Mouse (Mus musculus) liver, postnatal 0 days (tissue): ENCODE data around the gene Gm49396. TPM values are rescaled to one million over a fixed set of nuclear protein-coding genes. Genes with fewer than 3 reads are reported as not detected.

Source experiments
- ATAC-seq: fragments of 200-750 bp; cut with Nextera tagmentation; 2 replicates; pipeline ENCODE4 v1.8.0; 2017; ENCODE audit warnings: mild to moderate bottlenecking, moderate library complexity
- DNase-seq: peaks from one replicate; pipeline ENCODE4 v3.0.0-alpha.2; 2016
- H3K27ac ChIP-seq: fragments of 300-500 bp; sonication (generic); 2 replicates; pipeline ENCODE4 v1.5.1; 2014; ENCODE audit warnings: antibody characterized with exemption, moderate library complexity, mild to moderate bottlenecking, low read depth
- H3K27me3 ChIP-seq: fragments of 300-500 bp; sonication (generic); 2 replicates; pipeline ENCODE4 v1.6.1; 2014; ENCODE audit warnings: low read length, control low read depth, mixed read lengths; ENCODE audit not compliant: insufficient read depth
- H3K36me3 ChIP-seq: fragments of 300-500 bp; sonication (generic); replicated peaks from 2 replicates; pipeline ENCODE4 v1.6.1; 2014; ENCODE audit warnings: mild to moderate bottlenecking, control low read depth, low read length, moderate library complexity, mixed read lengths; ENCODE audit not compliant: insufficient read depth
- H3K4me1 ChIP-seq: fragments of 300-500 bp; sonication (generic); 2 replicates; pipeline ENCODE4 v1.6.1; 2014; ENCODE audit warnings: antibody characterized with exemption, mild to moderate bottlenecking, control low read depth; ENCODE audit not compliant: insufficient read depth
- H3K4me2 ChIP-seq: fragments of 300-500 bp; sonication (generic); 2 replicates; pipeline ENCODE4 v1.6.1; 2014; ENCODE audit warnings: low read depth, mild to moderate bottlenecking, low read length, moderate library complexity, mixed read lengths
- H3K4me3 ChIP-seq: fragments of 300-500 bp; sonication (generic); 2 replicates; pipeline ENCODE4 v1.5.1; 2014; ENCODE audit warnings: low read depth, low read length
- H3K9ac ChIP-seq: fragments of 300-500 bp; sonication (generic); replicated peaks from 2 replicates; pipeline ENCODE4 v1.6.1; 2014; ENCODE audit warnings: mild to moderate bottlenecking, moderate library complexity
- H3K9me3 ChIP-seq: fragments of 300-500 bp; sonication (generic); 2 replicates; pipeline ENCODE4 v1.6.1; 2016; ENCODE audit warnings: mild to moderate bottlenecking, control low read depth, low read length, mixed read lengths
- CTCF ChIP-seq: sonication (generic); IDR thresholded peaks from 2 replicates; pipeline ENCODE4 v1.5.1; 2016; ENCODE audit warnings: antibody characterized with exemption, low read depth
- EP300 ChIP-seq: IDR thresholded peaks from 2 replicates; pipeline ENCODE4 v1.6.1; 2016; ENCODE audit warnings: antibody characterized with exemption, low read depth, mild to moderate bottlenecking
- WGBS: fragments of 180-500 bp; shearing (Covaris S2); extraction: QIAGEN DNeasy Blood & Tissue Kit; methylation state at CpG from one replicate; pipeline ENCODE4 v1.1.7; 2014; ENCODE audit not compliant: insufficient replicate concordance; 5-methylcytosine and 5-hydroxymethylcytosine counted together
- polyA plus RNA-seq: library from polyadenylated mRNA; unstranded; fragments of >200 nt; fragmentation: Nextera tagmentation; extraction: Ambion mirVana; gene quantifications from 2 replicates; pipeline ENCODE4 v1.2.1, GENCODE M21; 2015

The Gm49396 gene
- polyA plus RNA-seq, 1 experiment from 2014 or later, result 1.8 TPM

DNA sequence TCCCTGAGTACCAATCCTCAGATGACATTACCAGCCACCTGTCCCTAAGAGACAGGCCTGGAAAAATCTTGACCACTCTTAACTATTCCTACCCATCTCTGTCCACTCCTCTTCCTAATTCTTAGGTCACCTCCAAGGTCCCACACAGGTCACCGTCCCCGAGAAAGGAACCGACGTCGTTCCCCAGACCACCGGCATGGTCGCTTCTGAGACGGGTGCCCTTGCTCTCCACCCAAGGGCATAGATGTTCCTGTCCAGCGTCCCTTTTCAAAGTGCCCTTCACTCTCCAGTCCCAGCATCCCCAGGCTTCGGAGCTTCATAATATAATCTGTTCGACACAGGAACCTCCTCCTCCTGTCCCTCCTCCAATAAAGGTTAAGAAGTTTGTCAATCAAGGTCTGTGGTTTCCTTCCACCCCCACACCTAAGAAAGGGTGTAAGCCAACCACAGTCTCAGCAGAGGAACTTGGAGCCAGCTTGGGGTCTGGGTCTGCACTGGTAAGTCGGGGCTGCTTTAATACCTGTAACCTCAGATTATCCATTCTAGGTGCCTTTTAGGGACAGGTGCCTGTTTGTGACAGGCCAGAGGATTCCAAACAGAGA, 1.9 kb downstream of the Gm49396 start, which contains the start of gene Igflr1:
Gene Igflr1 (plus strand): TSS at position 458 of the 602 bp plus-strand sequence.
- no peaks in the 10 kb centered on the region for H3K9me3 ChIP-seq
- no peak within 1 kb of the TSS for H3K4me3 ChIP-seq
- peaks cover 42% of the 10 kb centered on the region for H3K36me3 ChIP-seq
- no peak for ATAC-seq
- no peak for TF ChIP-seq CTCF
- peaks cover 14% of the 10 kb centered on the region for H3K4me1 ChIP-seq
- no peak within 1 kb of the TSS for H3K27ac ChIP-seq
- 89% methylated on average over 12 of the region's 12 CpGs for WGBS
- DNase-seq, result no peak
- no peaks in the 10 kb centered on the region for H3K27me3 ChIP-seq
- no peak within 1 kb of the TSS for H3K9ac ChIP-seq
- no peak within 1 kb of the TSS for H3K4me2 ChIP-seq

DNA sequence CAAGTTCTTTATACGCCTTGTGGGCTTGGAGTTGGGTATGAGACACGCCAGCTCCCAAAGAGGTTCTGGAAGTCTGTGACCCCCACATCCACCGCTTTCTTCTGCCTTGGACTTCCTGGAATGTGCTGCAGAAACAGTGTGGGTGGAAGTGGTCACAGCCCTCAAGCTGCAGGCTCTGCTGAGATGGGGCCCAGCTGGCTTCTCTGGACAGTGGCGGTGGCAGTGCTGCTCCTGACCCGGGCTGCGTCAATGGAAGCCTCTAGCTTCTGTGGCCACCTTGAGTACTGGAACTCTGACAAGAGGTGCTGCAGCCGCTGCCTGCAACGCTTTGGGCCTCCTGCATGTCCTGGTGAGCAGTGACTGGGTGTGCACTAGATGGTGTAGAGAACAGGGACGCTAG, 2.9 kb downstream of the Gm49396 start:
- Histone ChIP-seq H3K9ac (no peak overlapping the region), H3K9me3 (no peaks in the 10 kb centered on the region), H3K4me1 (peaks cover 14% of the 10 kb centered on the region), H3K4me3 (no peak overlapping the region), H3K36me3 (peaks cover 52% of the 10 kb centered on the region), H3K27ac (no peak overlapping the region), H3K4me2 (no peak overlapping the region), H3K27me3 (no peaks in the 10 kb centered on the region)
- DNase-seq (no peak), ATAC-seq (no peak)
- TF ChIP-seq EP300 (no peak), CTCF (no peak)
- WGBS, result 80% methylated on average over 9 of the region's 9 CpGs

DNA sequence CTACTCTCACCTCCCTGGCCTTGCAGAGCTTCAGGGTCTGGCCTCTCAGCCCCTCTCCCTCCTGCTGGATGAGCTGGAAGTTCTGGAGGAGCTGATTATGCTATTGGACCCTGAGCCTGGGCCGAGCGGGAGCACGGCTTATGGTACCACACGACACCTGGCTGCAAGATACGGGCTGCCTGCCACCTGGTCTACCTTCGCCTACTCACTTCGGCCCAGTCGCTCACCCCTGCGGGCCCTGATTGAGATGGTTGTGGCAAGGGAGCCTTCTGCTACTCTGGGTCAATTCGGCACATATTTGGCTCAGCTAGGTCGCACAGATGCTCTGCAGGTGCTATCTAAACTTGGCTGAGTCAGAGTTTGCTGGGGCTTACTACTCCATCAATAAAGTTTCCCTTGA, 4.4 kb downstream of the Gm49396 start:
- Histone ChIP-seq H3K9me3 (no peaks in the 10 kb centered on the region), H3K4me2 (no peak overlapping the region), H3K36me3 (peaks cover 63% of the 10 kb centered on the region), H3K27ac (no peak overlapping the region), H3K4me1 (peaks cover 8% of the 10 kb centered on the region), H3K9ac (no peak overlapping the region), H3K27me3 (no peaks in the 10 kb centered on the region), H3K4me3 (no peak overlapping the region)
- no peak for ATAC-seq
- WGBS, result 91% methylated on average over 11 of the region's 11 CpGs
- DNase-seq, result no peak
- TF ChIP-seq CTCF, result no peak
- no peak for TF ChIP-seq EP300

DNA sequence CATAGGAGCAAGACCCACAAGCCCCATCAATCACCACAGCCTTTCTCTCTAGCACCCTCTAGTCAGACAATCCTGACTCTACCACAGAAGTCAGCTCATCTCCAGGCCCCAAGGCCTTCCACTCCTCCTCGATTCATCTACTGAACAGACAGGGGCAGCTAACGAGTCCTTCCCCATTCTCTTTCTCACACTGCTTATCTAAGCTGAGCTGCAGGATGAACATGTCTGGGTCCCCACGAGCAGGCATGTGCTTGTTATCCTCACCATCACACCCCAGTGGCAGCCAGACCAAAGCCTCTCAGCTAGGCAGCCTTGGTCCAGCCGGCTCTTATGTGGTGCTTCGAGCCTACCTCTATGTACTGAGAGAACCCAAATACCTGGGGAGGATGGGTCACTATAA, 9.2 kb downstream of the Gm49396 start:
- Histone ChIP-seq H3K27me3 (no peaks in the 10 kb centered on the region), H3K36me3 (peaks cover 89% of the 10 kb centered on the region), H3K4me2 (no peak overlapping the region), H3K4me3 (no peak overlapping the region), H3K9me3 (no peaks in the 10 kb centered on the region), H3K4me1 (no peaks in the 10 kb centered on the region), H3K9ac (no peak overlapping the region), H3K27ac (no peak overlapping the region)
- no peak for DNase-seq
- TF ChIP-seq EP300 (no peak), CTCF (peak; percentile 15; the same call in 1 of the 2 replicates)
- 67% methylated on average over 5 of the region's 5 CpGs for WGBS
- peak; percentile 56 for ATAC-seq

DNA sequence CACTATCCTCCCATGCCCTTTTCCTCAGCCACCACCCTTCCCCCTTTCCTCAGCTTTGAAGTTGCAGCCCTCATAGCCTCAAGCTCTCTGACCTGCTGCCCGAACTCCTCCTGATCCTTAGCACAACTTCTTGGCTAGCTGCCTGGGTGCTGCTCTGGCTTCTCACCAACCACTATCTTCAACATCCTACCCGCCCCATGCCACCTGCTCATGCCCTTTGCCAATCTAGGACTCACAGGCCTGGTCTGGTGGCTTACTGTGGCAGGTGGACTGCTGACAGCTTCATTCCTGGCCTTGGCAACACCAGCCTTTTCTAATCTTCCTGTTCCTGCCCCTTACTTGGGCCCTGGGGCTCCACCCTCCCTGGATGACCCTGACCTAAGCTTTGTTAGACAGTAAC, 9.8 kb downstream of the Gm49396 start:
- peak; percentile 58 for DNase-seq
- Histone ChIP-seq H3K9me3 (no peaks in the 10 kb centered on the region), H3K27me3 (no peaks in the 10 kb centered on the region), H3K27ac (no peak overlapping the region), H3K4me2 (no peak overlapping the region), H3K9ac (no peak overlapping the region), H3K4me1 (no peaks in the 10 kb centered on the region), H3K4me3 (no peak overlapping the region), H3K36me3 (peaks cover 89% of the 10 kb centered on the region)
- ATAC-seq, result peak; percentile 83
- 64% methylated on average over 2 of the region's 2 CpGs for WGBS
- TF ChIP-seq CTCF, result no peak
- TF ChIP-seq EP300, result peak; percentile 87

DNA sequence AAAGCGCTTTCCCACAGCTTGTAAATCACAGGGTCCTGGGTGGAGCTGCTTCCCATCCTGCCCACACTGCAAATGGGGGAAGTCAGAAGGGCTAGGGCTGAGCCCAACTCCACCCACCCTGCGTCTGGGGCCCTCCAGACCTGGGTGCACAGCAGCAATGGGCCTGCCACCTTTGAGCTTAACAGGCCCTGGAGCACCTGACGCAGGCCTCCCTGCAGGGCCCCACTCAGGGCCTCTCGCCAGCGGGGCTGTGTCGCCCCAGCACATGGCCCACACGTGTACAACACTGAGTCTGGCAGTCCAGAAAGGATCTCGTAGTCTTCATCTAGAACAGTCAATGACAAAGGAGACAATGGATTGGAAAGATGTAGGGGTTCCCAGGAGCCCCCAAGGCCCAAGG, 16.8 kb downstream of the Gm49396 start:
- DNase-seq, result no peak
- no peak overlapping the region for H3K4me2 ChIP-seq

DNA sequence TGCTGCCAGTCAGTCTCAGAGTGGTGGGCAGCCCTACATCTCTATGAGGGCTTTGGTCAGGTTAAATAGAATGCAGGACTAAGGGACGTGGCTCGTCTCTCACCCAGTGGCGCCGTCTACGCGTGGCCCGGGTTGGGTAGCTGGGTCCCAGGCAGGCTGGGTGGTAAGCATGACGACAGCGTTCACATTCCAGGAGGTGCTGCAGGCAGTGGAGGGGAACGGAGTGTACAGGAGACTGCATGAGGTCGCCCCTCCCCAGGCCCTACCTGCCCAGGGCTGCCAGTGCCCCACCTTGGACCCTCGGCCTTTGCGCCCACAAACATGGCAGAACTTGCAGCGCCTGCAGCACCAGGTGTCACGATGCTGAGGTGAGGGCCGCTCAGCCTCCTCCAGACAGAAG, 18.4 kb downstream of the Gm49396 start:
- H3K9ac ChIP-seq, result no peak overlapping the region

More for the DNA sequence above, 16.8 kb downstream of the Gm49396 start:
- Histone ChIP-seq H3K4me3 (no peak overlapping the region), H3K36me3 (peaks cover 94% of the 10 kb centered on the region), H3K27me3 (no peaks in the 10 kb centered on the region), H3K9ac (no peak overlapping the region), H3K27ac (no peak overlapping the region), H3K9me3 (no peaks in the 10 kb centered on the region), H3K4me1 (no peaks in the 10 kb centered on the region)
- TF ChIP-seq CTCF (no peak), EP300 (no peak)
- ATAC-seq, result no peak
- WGBS, result 83% methylated on average over 8 of the region's 8 CpGs

More for the DNA sequence above, 18.4 kb downstream of the Gm49396 start:
- Histone ChIP-seq H3K27me3 (no peaks in the 10 kb centered on the region), H3K9me3 (no peaks in the 10 kb centered on the region), H3K36me3 (peaks cover 94% of the 10 kb centered on the region), H3K4me1 (no peaks in the 10 kb centered on the region), H3K4me3 (no peak overlapping the region), H3K27ac (no peak overlapping the region), H3K4me2 (no peak overlapping the region)
- 94% methylated on average over 16 of the region's 16 CpGs for WGBS
- TF ChIP-seq CTCF (no peak), EP300 (no peak)
- no peak for ATAC-seq
- no peak for DNase-seq
